Mouse (Mus musculus) C2C12 (cell line): Measurements from ENCODE around the gene Ermap.

Source experiments
- CTCF ChIP-seq: IDR thresholded peaks from one replicate; pipeline ENCODE4 v1.5.1; 2011; ENCODE audit not compliant: control insufficient read depth, insufficient read depth, insufficient read length
- FOSL1 ChIP-seq: IDR thresholded peaks from one replicate; pipeline ENCODE4 v1.8.0; 2011; ENCODE audit warnings: mild to moderate bottlenecking, low read length; ENCODE audit not compliant: poor library complexity, insufficient read depth, severe bottlenecking
- MAX ChIP-seq: IDR thresholded peaks from one replicate; pipeline ENCODE4 v1.6.1; 2011; ENCODE audit warnings: mild to moderate bottlenecking, control low read depth
- MYOG ChIP-seq: IDR thresholded peaks from one replicate; pipeline ENCODE4 v1.6.1; 2011; ENCODE audit not compliant: control insufficient read depth, insufficient read length; ENCODE audit errors: extremely low read depth

DNA sequence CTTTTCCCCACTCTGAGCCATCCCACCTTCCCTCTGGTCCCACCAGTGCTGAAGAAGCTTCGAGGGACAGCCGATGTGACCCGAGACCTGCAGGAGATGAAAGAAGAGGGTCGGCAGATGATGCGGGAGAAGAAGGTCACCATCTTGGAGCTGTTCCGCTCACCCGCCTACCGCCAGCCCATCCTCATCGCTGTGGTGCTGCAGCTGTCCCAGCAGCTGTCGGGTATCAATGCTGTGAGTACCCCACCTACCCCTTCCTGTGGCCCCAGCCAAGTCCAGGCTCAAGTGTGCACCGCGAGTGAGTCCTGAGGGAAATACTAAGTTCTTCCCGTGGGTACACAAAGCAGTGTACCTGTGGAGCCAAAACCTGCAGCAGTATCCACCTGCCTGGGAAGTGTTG, 56.5 kb downstream of the Ermap start:
- TF ChIP-seq CTCF, result no peak
- no peak for TF ChIP-seq MAX
- no peak for TF ChIP-seq MYOG
- no peak for TF ChIP-seq FOSL1
